Comparison of ENCODE assay signal across 25 mouse cellular contexts in genomic region chr2:50696575-50696974, GRCm38 (mm10).
"Had no signal": no experiment of that assay in that cellular context is flagged by ENCODE, and none has a peak within 500 bp of the region (broad histone marks: within the 10 kb centered on the region; RNA-seq: fewer than 3 reads in every experiment).

No protein-coding gene starts in this region.

- H3K9me3 ChIP-seq: heart, embryonic 13.5 days; heart, embryonic 15.5 days; hindbrain, embryonic 13.5 days; hindbrain, embryonic 15.5 days; kidney, embryonic 15.5 days; limb, embryonic 10.5 days; limb, embryonic 12.5 days; liver, embryonic 13.5 days had no signal

- H3K9ac ChIP-seq: heart, embryonic 13.5 days; heart, embryonic 15.5 days; hindbrain, embryonic 13.5 days; hindbrain, embryonic 15.5 days; kidney, embryonic 15.5 days; limb, embryonic 12.5 days; liver, embryonic 13.5 days had no signal

- H3K27ac ChIP-seq: gastrocnemius, adult 2 months; heart, adult 2 months; heart, embryonic 13.5 days; heart, embryonic 15.5 days; hindbrain, embryonic 13.5 days; hindbrain, embryonic 15.5 days; hindbrain, postnatal 0 days; kidney, embryonic 15.5 days; kidney, postnatal 0 days; left cerebral cortex, adult 2 months; limb, embryonic 10.5 days; limb, embryonic 12.5 days; liver, embryonic 13.5 days had no signal

- H3K4me2 ChIP-seq: heart, embryonic 11.5 days; heart, embryonic 13.5 days; heart, embryonic 15.5 days; hindbrain, embryonic 13.5 days; hindbrain, embryonic 15.5 days; kidney, embryonic 15.5 days; limb, embryonic 12.5 days; liver, embryonic 11.5 days; liver, embryonic 13.5 days had no signal

- ATAC-seq: hindbrain, postnatal 0 days; intestine, embryonic 16.5 days had no signal

- H3K27me3 ChIP-seq: heart, embryonic 13.5 days; heart, embryonic 15.5 days; hindbrain, embryonic 13.5 days; hindbrain, embryonic 15.5 days; kidney, embryonic 15.5 days; limb, embryonic 12.5 days; liver, embryonic 13.5 days had no signal

- DNase-seq: gastrocnemius, adult 2 months; gastrocnemius, postnatal 10 days; gastrocnemius, postnatal 25 days; heart, adult 2 months; heart, postnatal 14 days; heart, postnatal 36 days; kidney, adult 11 months; kidney, adult 9 months; kidney, postnatal 14 days; kidney, postnatal 36 days; liver; liver, embryonic 13.5 days had no signal

- H3K4me3 ChIP-seq: gastrocnemius, adult 2 months; heart, adult 2 months; heart, embryonic 13.5 days; heart, embryonic 15.5 days; hindbrain, embryonic 13.5 days; hindbrain, embryonic 15.5 days; kidney, embryonic 15.5 days; left cerebral cortex, adult 2 months; limb, embryonic 10.5 days; limb, embryonic 12.5 days; liver, embryonic 13.5 days had no signal

- H3K36me3 ChIP-seq: heart, embryonic 13.5 days; heart, embryonic 15.5 days; hindbrain, embryonic 13.5 days; hindbrain, embryonic 15.5 days; kidney, embryonic 15.5 days; limb, embryonic 10.5 days; limb, embryonic 12.5 days; liver, embryonic 13.5 days had no signal

- H3K4me1 ChIP-seq: liver, embryonic 13.5 days had no signal
